In the genomic region with DNA sequence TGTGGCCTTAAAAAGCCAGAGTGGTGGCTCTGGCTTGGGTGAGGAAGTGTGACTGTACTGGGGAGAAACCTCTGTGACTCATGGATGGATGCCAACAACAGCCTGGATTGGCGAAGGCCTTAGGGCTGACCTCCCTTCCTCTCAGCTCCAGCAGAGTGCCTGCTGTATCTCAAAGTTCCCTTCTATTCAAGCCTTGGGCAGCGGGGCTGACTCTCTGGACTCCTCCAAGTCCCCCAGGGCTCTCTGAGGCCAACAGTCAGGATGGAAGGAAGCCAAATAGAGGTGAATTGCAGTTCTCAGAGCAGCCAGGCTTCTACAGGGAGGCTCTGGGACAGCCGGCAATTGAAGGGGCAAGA, we compare ENCODE assay signal across 9 mouse cellular contexts.
DNase-seq lines count a peak whose midpoint lies in the region; ATAC-seq lines count a peak whose summit lies in the region.
"Had no signal": no experiment of that assay in that cellular context is flagged by ENCODE, and none has a peak within 500 bp of the region (broad histone marks: within the 10 kb centered on the region; RNA-seq: fewer than 3 reads in every experiment).

No protein-coding gene starts in this region.

- H3K27me3 ChIP-seq in neural tube, embryonic 13.5 days = no peaks in the 10 kb centered on the region
- H3K27me3 ChIP-seq in heart, embryonic 12.5 days (replicated peaks) = no peaks in the 10 kb centered on the region
- H3K27me3 ChIP-seq in forebrain, embryonic 11.5 days (ENCODE audit: control insufficient read depth, insufficient read depth, low read length) = no peaks in the 10 kb centered on the region
- H3K27me3 ChIP-seq: embryonic facial prominence, embryonic 13.5 days; Patski had no signal

- peak; percentile 10; the same call in 1 of the 2 replicates for ATAC-seq in neural tube, embryonic 13.5 days (ENCODE audit: low read depth)
- ATAC-seq in heart, embryonic 12.5 days (ENCODE audit: insufficient number of reproducible peaks, low FRiP score) = peak; percentile 59
- no peak for ATAC-seq in forebrain, embryonic 11.5 days (replicated peaks; ENCODE audit: low FRiP score)
- ATAC-seq: Patski had no signal

- H3K36me3 ChIP-seq in neural tube, embryonic 13.5 days = 0 out of 2 replicates have a peak, but pooled peaks cover 3% of the 10 kb centered on the region
- H3K36me3 ChIP-seq in heart, embryonic 12.5 days = no peaks in the 10 kb centered on the region; the same call in 1 of the 2 replicates
- H3K36me3 ChIP-seq in forebrain, embryonic 11.5 days (ENCODE audit: control insufficient read depth, insufficient read depth, low read length) = no peaks in the 10 kb centered on the region

- H3K4me1 ChIP-seq in neural tube, embryonic 13.5 days (replicated peaks) = peaks cover 62% of the 10 kb centered on the region
- H3K4me1 ChIP-seq in heart, embryonic 12.5 days (replicated peaks) = peaks cover 26% of the 10 kb centered on the region
- peaks cover 7% of the 10 kb centered on the region; the same call in 1 of the 2 replicates for H3K4me1 ChIP-seq in forebrain, embryonic 11.5 days (replicated peaks; ENCODE audit: control insufficient read depth, insufficient read depth, low read length)

- H3K9me3 ChIP-seq in neural tube, embryonic 13.5 days = peaks cover 19% of the 10 kb centered on the region
- peaks cover 41% of the 10 kb centered on the region for H3K9me3 ChIP-seq in heart, embryonic 12.5 days (replicated peaks)
- H3K9me3 ChIP-seq in forebrain, embryonic 11.5 days (ENCODE audit: control insufficient read depth, low read length) = peaks cover 4% of the 10 kb centered on the region

- no peak for DNase-seq in neural tube, embryonic 10.5 days (ENCODE audit: extremely low spot score, low spot score)
- peak; percentile 42 for DNase-seq in kidney, postnatal 10 days
- DNase-seq in Muller cell, postnatal 12 days (ENCODE audit: inconsistent ontology term) = no peak
- no peak for DNase-seq in spleen, postnatal 14 days (ENCODE audit: low spot score in 2 of 2)
- DNase-seq in forebrain, embryonic 11.5 days (ENCODE audit: low spot score) = no peak

- no peak overlapping the region for H3K4me2 ChIP-seq in neural tube, embryonic 13.5 days
- H3K4me2 ChIP-seq in heart, embryonic 12.5 days = no peak overlapping the region
- H3K4me2 ChIP-seq in forebrain, embryonic 11.5 days (ENCODE audit: low read depth, low read length, severe bottlenecking) = no peak overlapping the region
- H3K4me2 ChIP-seq: embryonic facial prominence, embryonic 13.5 days had no signal

- no peak overlapping the region for H3K4me3 ChIP-seq in neural tube, embryonic 13.5 days
- no peak overlapping the region for H3K4me3 ChIP-seq in heart, embryonic 12.5 days
- no peak overlapping the region for H3K4me3 ChIP-seq in forebrain, embryonic 11.5 days (ENCODE audit: low read depth, low read length)
- H3K4me3 ChIP-seq: embryonic facial prominence, embryonic 13.5 days had no signal

- H3K9ac ChIP-seq in neural tube, embryonic 13.5 days = no peak overlapping the region; the same call in 1 of the 2 replicates
- H3K9ac ChIP-seq in heart, embryonic 12.5 days = no peak overlapping the region
- no peak overlapping the region for H3K9ac ChIP-seq in forebrain, embryonic 11.5 days (ENCODE audit: low read length)
- H3K9ac ChIP-seq: embryonic facial prominence, embryonic 13.5 days had no signal

- H3K27ac ChIP-seq in neural tube, embryonic 13.5 days (replicated peaks) = peak overlapping the region; percentile 68
- peak overlapping the region; percentile 50 for H3K27ac ChIP-seq in heart, embryonic 12.5 days (ENCODE audit: poor library complexity, severe bottlenecking)
- no peak overlapping the region for H3K27ac ChIP-seq in forebrain, embryonic 11.5 days (ENCODE audit: low read depth, low read length)
- H3K27ac ChIP-seq: embryonic facial prominence, embryonic 13.5 days had no signal

- WGBS in neural tube, embryonic 13.5 days = 55% methylated on average over 3 of the region's 3 CpGs
- 52% methylated on average over 3 of the region's 3 CpGs for WGBS in heart, embryonic 12.5 days
- WGBS in forebrain, embryonic 11.5 days = 91% methylated on average over 3 of the region's 3 CpGs
